Mouse (Mus musculus): Measurements from ENCODE around the gene Sdk2. TPM values are rescaled to one million over a fixed set of nuclear protein-coding genes. Genes with fewer than 3 reads are reported as not detected.

Gene Sdk2
- total and polyA plus RNA-seq, 3 experiments = 1.2 to 4.8 (median 1.3) TPM

DNA sequence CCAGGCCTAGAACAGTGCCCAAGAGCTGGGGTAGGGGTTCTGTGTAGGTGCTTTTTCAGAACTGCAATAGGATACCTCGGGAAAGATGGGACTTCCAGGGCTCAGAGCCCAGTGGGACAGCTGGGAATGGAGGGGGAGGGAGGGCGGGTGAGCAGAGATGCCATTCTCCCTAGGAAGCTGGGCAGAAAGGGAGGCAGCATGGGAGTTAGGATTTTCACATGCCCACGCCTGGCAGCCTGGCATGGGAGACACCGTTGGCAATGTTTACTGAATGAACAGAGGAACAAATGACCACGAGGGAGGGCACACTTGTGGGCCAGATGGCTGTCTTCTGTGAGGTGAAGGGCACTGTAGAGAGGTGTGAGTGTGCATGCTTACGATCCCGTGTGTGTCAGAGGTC lies 23.3 kb downstream of the Sdk2 start:
- peaks cover 18% of the 10 kb centered on the region for H3K9me3 ChIP-seq (replicated peaks; ENCODE audit: low read length)
- no peak overlapping the region for H3K27ac ChIP-seq (ENCODE audit: insufficient read depth, low read depth)
- dilution Hi-C loops (cut with MboI; ENCODE audit: extremely low pct_ligation_motif_present, extremely low pct_unique_long_range_greater_than_20kb, low sequenced_read_pairs) (no loop called here), in situ Hi-C loops (cut with MboI; ENCODE audit: low pct_ligation_motif_present, low pct_unique_long_range_greater_than_20kb, low sequenced_read_pairs) (no loop called here)
- H3K9ac ChIP-seq (ENCODE audit: insufficient read depth, low read depth) = no peak overlapping the region
- H3K27me3 ChIP-seq (replicated peaks) = peaks cover 61% of the 10 kb centered on the region
- no peak for DNase-seq (ENCODE audit: extremely low read depth)
- H3K4me2 ChIP-seq (ENCODE audit: insufficient read depth, low read depth, poor library complexity, severe bottlenecking) = no peak overlapping the region
- no peak overlapping the region for H3K4me3 ChIP-seq (replicated peaks in 1 of 3; ENCODE audit: low read depth in 2 of 3, low read length in 2 of 3, poor library complexity in 1 of 3)
- TF ChIP-seq PAX5 (IDR thresholded peaks at IDR 0.05; ENCODE audit: low read length) (no peak), MYC (IDR thresholded peaks at IDR 0.05; ENCODE audit: low read depth, low read length) (no peak), GABPA (IDR thresholded peaks at IDR 0.05; ENCODE audit: insufficient replicate concordance, low read depth, low read length) (no peak), USF2 (conservative IDR thresholded peaks at IDR 0.05; ENCODE audit: low read depth, low read length) (no peak), EP300 (IDR thresholded peaks at IDR 0.05; ENCODE audit: low read length) (no peak), SMC3 (IDR thresholded peaks at IDR 0.05; ENCODE audit: low read depth, low read length) (no peak), TCF12 (IDR thresholded peaks at IDR 0.05; ENCODE audit: low read depth, low read length) (no peak), IRF4 (IDR thresholded peaks at IDR 0.05; ENCODE audit: low read depth, low read length) (no peak), KAT2A (IDR thresholded peaks at IDR 0.05; ENCODE audit: insufficient replicate concordance, low read length) (no peak), JUN (IDR thresholded peaks at IDR 0.05; ENCODE audit: insufficient read depth, low read depth, low read length) (no peak), CTCF (conservative IDR thresholded peaks at IDR 0.05 in 1 of 2, IDR thresholded peaks at IDR 0.05 in 1 of 2; ENCODE audit: low read depth in 2 of 2, low read length in 2 of 2) (no peak), ELF1 (IDR thresholded peaks at IDR 0.05; ENCODE audit: low read depth, low read length) (no peak), RCOR1 (conservative IDR thresholded peaks at IDR 0.05; ENCODE audit: low read depth, low read length) (no peak), TBP (conservative IDR thresholded peaks at IDR 0.05; ENCODE audit: low read depth, low read length) (no peak)
- no peaks in the 10 kb centered on the region for H3K79me2 ChIP-seq (replicated peaks; ENCODE audit: control insufficient read depth, extremely low read depth, insufficient read depth, poor library complexity, severe bottlenecking)
- H3K4me1 ChIP-seq (ENCODE audit: control insufficient read depth in 1 of 2, insufficient read depth in 2 of 2) = no peaks in the 10 kb centered on the region
- no peaks in the 10 kb centered on the region for H3K36me3 ChIP-seq (replicated peaks in 1 of 2; ENCODE audit: control insufficient read depth in 1 of 2, insufficient read depth in 1 of 2, low read length in 1 of 2)

- Histone ChIP-seq H3K4me1 (ENCODE audit: control insufficient read depth in 1 of 2, insufficient read depth in 2 of 2) (no peaks in the 10 kb centered on the region), H3K79me2 (replicated peaks; ENCODE audit: control insufficient read depth, extremely low read depth, insufficient read depth, poor library complexity, severe bottlenecking) (no peaks in the 10 kb centered on the region), H3K27ac (ENCODE audit: insufficient read depth, low read depth) (no peak overlapping the region), H3K27me3 (replicated peaks) (peaks cover 71% of the 10 kb centered on the region), H3K4me2 (ENCODE audit: insufficient read depth, low read depth, poor library complexity, severe bottlenecking) (no peak overlapping the region), H3K9ac (ENCODE audit: insufficient read depth, low read depth) (no peak overlapping the region), H3K9me3 (replicated peaks; ENCODE audit: low read length) (peaks cover 3% of the 10 kb centered on the region), H3K36me3 (replicated peaks in 1 of 2; ENCODE audit: control insufficient read depth in 1 of 2, insufficient read depth in 1 of 2, low read length in 1 of 2) (no peaks in the 10 kb centered on the region), H3K4me3 (replicated peaks in 1 of 3; ENCODE audit: low read depth in 2 of 3, low read length in 2 of 3, poor library complexity in 1 of 3) (no peak overlapping the region)
- in situ Hi-C loops (cut with MboI; ENCODE audit: low pct_ligation_motif_present, low pct_unique_long_range_greater_than_20kb, low sequenced_read_pairs) = no loop called here
- no peak for DNase-seq (ENCODE audit: extremely low read depth)
- TF ChIP-seq MAX (IDR thresholded peaks at IDR 0.05; ENCODE audit: low read length) (no peak), TCF12 (IDR thresholded peaks at IDR 0.05; ENCODE audit: low read depth, low read length) (no peak), E2F4 (IDR thresholded peaks at IDR 0.05; ENCODE audit: insufficient replicate concordance, low read depth, low read length) (no peak), TBP (conservative IDR thresholded peaks at IDR 0.05; ENCODE audit: low read depth, low read length) (no peak), HCFC1 (IDR thresholded peaks at IDR 0.05; ENCODE audit: low read depth, low read length) (no peak), ZMIZ1 (IDR thresholded peaks at IDR 0.05; ENCODE audit: low read depth, low read length) (no peak), ELF1 (IDR thresholded peaks at IDR 0.05; ENCODE audit: low read depth, low read length) (no peak), EP300 (IDR thresholded peaks at IDR 0.05; ENCODE audit: low read length) (no peak), CHD1 (IDR thresholded peaks at IDR 0.05; ENCODE audit: low read depth, low read length) (no peak), NRF1 (IDR thresholded peaks at IDR 0.05; ENCODE audit: low read depth, low read length) (no peak), MYC (IDR thresholded peaks at IDR 0.05; ENCODE audit: low read depth, low read length) (no peak), POLR2A (IDR thresholded peaks at IDR 0.05; ENCODE audit: low read depth, low read length) (no peak), IRF4 (IDR thresholded peaks at IDR 0.05; ENCODE audit: low read depth, low read length) (no peak), GABPA (IDR thresholded peaks at IDR 0.05; ENCODE audit: insufficient replicate concordance, low read depth, low read length) (no peak), ETS1 (conservative IDR thresholded peaks at IDR 0.05; ENCODE audit: low read depth, low read length) (no peak)
- dilution Hi-C loops (cut with MboI; ENCODE audit: extremely low pct_ligation_motif_present, extremely low pct_unique_long_range_greater_than_20kb, low sequenced_read_pairs) = no loop called here
Measured at GRCm38 (mm10) chr11:114040391-114041035, 26.3 kb downstream of the Sdk2 start.

Measured in CH12.LX (cell line).